8 mouse cellular contexts compared by ENCODE assay signal in genomic region chr16:10280286-10280951, GRCm38 (mm10). TPM values are rescaled to one million over a fixed set of nuclear protein-coding genes. Genes with fewer than 3 reads are reported as not detected.
A peak's percentile ranks its signal among the peaks of the same experiment; 100 is the strongest.
DNase-seq lines count a peak whose midpoint lies in the region; ATAC-seq and TF ChIP-seq lines count a peak whose summit lies in the region.

No protein-coding gene starts in this region.

- H3K79me2 ChIP-seq in myocyte (ENCODE audit: control insufficient read depth, insufficient read depth): no peaks in the 10 kb centered on the region

- peak; percentile 91 for TF ChIP-seq CTCF in left cerebral cortex, adult 2 months (IDR thresholded peaks at IDR 0.05)
- TF ChIP-seq CTCF in testis, adult 2 months (IDR thresholded peaks at IDR 0.05; ENCODE audit: control insufficient read depth, insufficient read depth, insufficient replicate concordance, low read depth, low read length): peak; percentile 36; the same call in 1 of the 2 replicates

- H3K4me3 ChIP-seq in heart, embryonic 11.5 days (ENCODE audit: low read depth, low read length): no peak overlapping the region
- no peak overlapping the region for H3K4me3 ChIP-seq in left cerebral cortex, adult 2 months
- H3K4me3 ChIP-seq in myocyte: no peak overlapping the region
- no peak overlapping the region for H3K4me3 ChIP-seq in testis, adult 2 months (ENCODE audit: control insufficient read depth, low read depth, low read length)

- H3K27ac ChIP-seq in heart, embryonic 11.5 days (ENCODE audit: low read depth, low read length): no peak overlapping the region
- no peak overlapping the region for H3K27ac ChIP-seq in left cerebral cortex, adult 2 months
- no peak overlapping the region for H3K27ac ChIP-seq in testis, adult 2 months (ENCODE audit: control insufficient read depth, insufficient read depth, low read depth, low read length)

- WGBS in heart, embryonic 11.5 days (ENCODE audit: insufficient replicate concordance): 45% methylated on average over 12 of the region's 12 CpGs

- no peak for ATAC-seq in heart, embryonic 11.5 days (replicated peaks; ENCODE audit: insufficient number of reproducible peaks, low FRiP score, low TSS enrichment)
- ATAC-seq in frontal cortex, adult (ENCODE audit: low TSS enrichment): peak; percentile 79; the same call in 1 of the 2 replicates

- no peak for TF ChIP-seq POLR2A in myocyte (IDR thresholded peaks at IDR 0.05; ENCODE audit: insufficient read length, low read depth)
- TF ChIP-seq POLR2A in testis, adult 2 months (IDR thresholded peaks at IDR 0.05; ENCODE audit: control insufficient read depth, low read depth, low read length): no peak

- H3K9ac ChIP-seq in heart, embryonic 11.5 days (ENCODE audit: low read depth, low read length): no peak overlapping the region

- no peak overlapping the region for H3ac ChIP-seq in myocyte (ENCODE audit: control insufficient read depth, insufficient read length)

- H3K27me3 ChIP-seq in heart, embryonic 11.5 days (ENCODE audit: control insufficient read depth, insufficient read depth, low read length): no peaks in the 10 kb centered on the region
- no peaks in the 10 kb centered on the region for H3K27me3 ChIP-seq in myocyte (ENCODE audit: control insufficient read depth, insufficient read depth, insufficient read length)
- H3K27me3 ChIP-seq in testis, adult 2 months (ENCODE audit: control insufficient read depth, insufficient read depth, low read length): no peaks in the 10 kb centered on the region

- intact Hi-C loops in left cerebral cortex, adult 2 months (cut with DNase I): loop anchor here (2.0 to 5.0 kb wide), 2 partner anchors 117 to 242 kb away; partner anchors contain the start of gene Tekt5

- DNase-seq in heart, adult 11 months: peak; percentile 96
- DNase-seq in c-Kit-positive CD71-positive TER-119-positive erythroid progenitor cells, embryonic 14.5 days (ENCODE audit: low spot score): peak; percentile 51
- DNase-seq in hindlimb bud, embryonic 11.5 days (ENCODE audit: extremely low spot score, low read depth, low spot score): peak; percentile 69
- peak; percentile 83 to 89 for DNase-seq in left cerebral cortex, adult 2 months (ENCODE audit: extremely low spot score in 1 of 2, low spot score in 2 of 2)

- no peak overlapping the region for H3K4me2 ChIP-seq in heart, embryonic 11.5 days
- no peak overlapping the region for H3K4me2 ChIP-seq in myocyte (ENCODE audit: low read depth)

- no peaks in the 10 kb centered on the region for H3K36me3 ChIP-seq in heart, embryonic 11.5 days (ENCODE audit: control insufficient read depth, insufficient read depth, low read length)
- peaks cover 39% of the 10 kb centered on the region for H3K36me3 ChIP-seq in myocyte (ENCODE audit: control insufficient read depth, insufficient read depth)
- H3K36me3 ChIP-seq in testis, adult 2 months (ENCODE audit: control insufficient read depth, insufficient read depth, low read length): no peaks in the 10 kb centered on the region

- no peaks in the 10 kb centered on the region for H3K9me3 ChIP-seq in heart, embryonic 11.5 days (replicated peaks; ENCODE audit: control insufficient read depth, low read length)

- H3K4me1 ChIP-seq in heart, embryonic 11.5 days (ENCODE audit: control insufficient read depth, insufficient read depth, low read length): no peaks in the 10 kb centered on the region
- no peaks in the 10 kb centered on the region for H3K4me1 ChIP-seq in testis, adult 2 months (ENCODE audit: control insufficient read depth, insufficient read depth, low read length)

TF ChIP-seq in myocyte, 11 proteins besides CTCF, POLR2A, EP300 and RAD21:
- TF ChIP-seq TCF12 (IDR thresholded peaks at IDR 0.05; ENCODE audit: insufficient read depth, poor library complexity, severe bottlenecking) (no peak), MYOG (IDR thresholded peaks at IDR 0.05; ENCODE audit: control insufficient read depth in 1 of 3, insufficient read depth in 1 of 3, insufficient read length in 2 of 3, low read depth in 2 of 3) (peak in 2 of 3 experiments; percentile 20 to 55), POLR2AphosphoS2 (IDR thresholded peaks at IDR 0.05; ENCODE audit: insufficient read length, low read depth) (peak; percentile 94), MYOD1 (IDR thresholded peaks at IDR 0.05; ENCODE audit: control insufficient read depth in 1 of 3, insufficient read length in 2 of 3, low read depth in 2 of 3) (peak in 1 of 3 experiments; percentile 22)

RNA-seq across cellular contexts. Expression of gene Emp2, which starts 33.3 kb away (rescaled TPM):
- polyA plus RNA-seq in heart, embryonic 11.5 days (2014; fragmentation: Nextera tagmentation; extraction: Ambion mirVana): 21.9 and 24.7 TPM in 2 replicates
- 10 to 100 TPM; 12.9 to 13.2 TPM for total RNA-seq in left cerebral cortex, adult 2 months (2021)
- polyA plus RNA-seq in myocyte (2012; fragmentation: generic; extraction: Trizol): 212 TPM
- 1.7 and 2.8 TPM in 2 replicates for polyA plus RNA-seq in testis, adult 2 months (2012; rRNA removed)
